Mouse (Mus musculus) layer of hippocampus, adult 9-11 months (tissue): ENCODE measurements around the gene Lzts3.

Source experiments
- DNase-seq: peaks from one replicate; pipeline ENCODE4 v3.0.0; 2022

The Lzts3 gene

DNA sequence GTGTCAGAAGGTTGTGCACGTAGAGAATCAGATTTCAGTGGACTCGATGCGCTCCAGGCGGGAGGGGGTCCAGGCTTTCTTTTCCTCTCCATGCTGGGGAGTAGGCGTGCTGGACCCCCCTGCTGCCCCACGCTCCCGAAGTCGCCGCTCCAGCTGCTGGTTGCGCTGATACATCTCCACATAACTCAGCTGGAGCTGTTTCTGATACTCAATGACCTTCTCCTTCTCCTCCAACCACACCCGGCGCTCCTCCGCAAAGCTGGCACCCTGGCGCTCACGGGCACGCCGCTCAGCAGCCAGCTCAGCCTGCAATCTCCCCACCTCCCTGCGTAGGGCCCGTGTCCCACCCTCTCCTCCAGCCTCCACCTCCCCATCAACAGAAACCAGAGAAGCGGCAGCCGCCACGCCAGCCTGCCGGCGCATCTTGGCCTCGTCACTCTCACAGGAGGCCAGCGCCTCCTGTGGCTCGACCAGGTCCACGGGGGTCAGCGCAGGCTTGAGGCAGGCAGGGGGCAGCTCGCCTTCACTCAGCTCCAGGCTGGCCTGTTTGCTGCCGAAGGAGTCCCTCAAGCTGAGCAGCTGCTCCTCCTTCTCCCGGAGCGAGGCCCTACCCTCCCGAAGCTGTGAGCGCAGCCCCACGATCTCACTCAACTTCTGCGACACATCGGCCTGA lies 7.7 kb downstream of the Lzts3 start:
- DNase-seq = no peak

DNA sequence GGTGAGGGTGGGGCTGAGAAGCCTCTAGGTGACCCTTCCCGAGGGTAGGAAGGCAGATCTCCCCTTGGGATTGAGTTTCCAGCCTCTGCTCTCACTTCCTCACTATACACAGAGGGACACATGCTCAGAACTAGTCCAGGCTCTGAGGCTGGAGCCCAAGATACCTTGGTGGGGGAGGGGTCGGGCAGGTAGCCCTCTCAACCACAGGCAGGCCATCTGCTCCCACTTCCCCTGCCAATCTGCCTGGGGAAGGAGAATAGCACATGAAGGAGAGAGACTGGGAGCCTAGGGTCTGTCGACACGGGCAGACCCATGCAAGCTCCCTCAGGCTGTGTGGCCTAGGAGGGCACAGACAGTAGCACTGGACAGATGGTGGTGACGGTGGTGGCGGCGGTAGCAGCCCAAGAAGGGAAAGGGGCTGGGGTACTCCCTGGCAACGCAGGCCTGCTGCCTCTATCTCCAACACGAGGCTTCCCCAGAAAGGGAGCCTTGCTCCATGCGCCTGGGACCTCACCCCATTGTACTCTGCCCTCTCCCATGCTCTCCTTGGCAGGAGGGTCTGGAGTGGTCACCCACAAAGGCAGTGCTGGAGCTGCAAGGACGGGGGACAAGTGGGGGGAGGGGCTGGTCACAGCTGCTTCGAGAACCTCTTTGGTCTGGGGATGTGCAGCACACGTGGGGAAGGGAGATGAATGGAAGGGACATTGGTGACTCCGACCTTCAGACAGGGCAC lies 8.4 kb downstream of the Lzts3 start:
- DNase-seq = no peak

DNA sequence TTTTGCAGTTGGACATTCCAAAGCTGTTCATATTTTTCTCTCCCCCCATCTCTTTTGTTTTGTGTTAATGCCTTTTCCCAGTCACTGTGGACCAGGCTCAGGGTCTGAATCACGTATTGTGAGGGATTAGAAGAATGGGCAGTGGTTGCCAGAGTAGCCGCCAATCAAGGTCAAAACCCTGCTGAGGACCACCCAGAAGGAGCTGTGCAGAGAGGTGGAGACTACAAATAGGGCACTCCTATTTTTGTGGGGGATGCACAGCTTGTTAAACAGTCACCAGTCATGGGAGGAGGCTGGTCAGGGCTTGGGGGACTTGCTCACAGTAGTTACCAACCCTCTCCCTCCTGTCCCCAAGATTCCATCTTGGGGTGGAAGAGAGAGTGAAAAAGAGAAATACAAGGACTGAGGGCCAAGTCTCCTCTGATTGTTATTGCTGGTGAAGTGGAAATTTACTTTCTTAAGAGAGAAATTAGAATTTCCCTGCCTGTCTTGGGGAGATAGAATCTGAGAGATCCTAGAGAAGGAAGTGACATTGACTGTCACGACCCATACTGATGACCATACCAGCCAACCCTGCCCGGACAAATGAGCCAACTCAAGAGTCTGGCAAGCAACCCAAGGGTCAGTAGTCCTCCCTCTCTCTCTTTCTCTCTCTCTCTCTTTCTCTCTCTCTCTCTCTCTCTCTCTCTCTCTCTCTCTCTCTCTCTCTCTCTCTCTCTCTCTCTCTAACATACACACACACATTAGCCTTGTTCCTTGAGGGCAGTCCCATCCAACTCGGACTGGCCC lies 9.5 kb downstream of the Lzts3 start:
- no peak for DNase-seq

DNA sequence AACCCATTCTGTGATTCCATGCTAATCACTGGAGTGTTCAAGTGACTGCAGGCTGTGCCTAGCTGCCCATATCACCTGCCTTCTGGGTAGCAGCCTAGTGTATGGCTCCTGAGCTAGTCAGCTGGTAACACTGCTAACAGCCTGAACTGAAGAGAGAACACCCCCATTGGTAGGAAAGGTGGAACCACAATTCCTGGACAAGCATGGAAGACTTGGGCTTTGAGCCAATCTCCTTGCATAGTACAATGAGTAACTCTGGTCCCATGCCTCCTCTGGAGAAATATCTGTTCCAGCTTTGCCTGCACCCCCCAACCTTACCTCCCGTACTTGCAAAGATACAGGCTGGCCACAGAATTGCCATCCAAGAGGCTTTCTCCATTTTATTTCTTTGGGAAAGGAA lies 10.2 kb downstream of the Lzts3 start:
- peak; percentile 58 for DNase-seq

DNA sequence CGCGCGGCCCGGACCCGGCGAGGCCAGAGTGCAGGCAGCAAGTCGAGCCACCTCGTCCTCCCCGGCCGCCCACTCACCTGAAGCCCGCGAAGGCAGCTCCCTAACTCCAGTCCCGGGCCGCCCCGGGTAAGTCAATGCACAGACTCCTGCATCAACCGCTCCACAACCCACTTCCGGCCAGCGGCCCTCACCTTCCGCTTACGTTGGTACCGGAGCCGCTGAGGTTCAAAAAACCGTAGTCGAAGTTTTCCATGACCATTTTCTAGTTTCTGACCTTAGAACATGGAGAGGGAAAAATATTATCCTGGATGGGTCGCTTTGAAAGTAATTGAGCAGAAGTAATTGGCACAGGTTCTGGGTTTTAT lies 12.8 kb downstream of the Lzts3 start, which contains the start of the genes Fastkd5 and Ubox5:
Fastkd5 (minus strand) TSS at position 189 of the 365 bp plus-strand sequence.
Ubox5 (minus strand) TSS at position 200 of the 365 bp plus-strand sequence.
- peak; percentile 86 for DNase-seq

DNA sequence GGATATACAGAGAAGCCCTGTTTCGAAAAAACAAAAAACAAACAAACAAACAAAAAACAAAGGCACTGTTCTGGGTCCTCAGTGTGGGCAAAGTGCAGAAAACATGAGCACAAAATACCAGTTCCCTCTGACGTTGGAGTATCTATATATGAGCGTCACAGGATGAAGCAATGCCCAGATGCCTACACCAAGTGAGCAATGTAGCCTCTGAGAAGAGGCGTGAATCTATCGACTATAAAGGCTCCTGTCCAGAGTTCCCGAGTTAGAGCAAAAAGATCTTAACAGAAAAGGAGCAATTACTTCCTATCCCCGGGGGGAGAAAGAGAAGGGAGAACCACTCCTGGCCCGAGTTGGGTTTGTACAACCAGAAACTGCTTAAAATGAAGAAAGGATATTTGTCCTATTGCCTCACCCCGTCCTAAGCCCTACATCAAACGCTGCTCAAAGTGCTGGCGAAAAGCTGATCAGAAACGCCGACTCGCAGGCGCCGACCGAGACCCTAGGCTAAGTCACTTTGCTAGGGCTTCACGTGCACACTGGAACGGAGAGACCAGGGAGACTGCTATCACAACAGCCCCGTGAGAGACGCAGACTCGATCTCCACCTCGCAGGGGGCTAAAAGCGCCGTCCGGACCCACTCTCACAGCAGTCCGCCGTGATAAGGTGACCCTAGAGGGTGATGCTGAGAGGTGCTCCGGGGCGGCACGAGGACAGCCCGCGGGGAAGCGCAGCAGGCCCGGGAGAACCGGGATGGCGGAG lies 13.3 kb downstream of the Lzts3 start:
- no peak for DNase-seq

GRCm38 (mm10) chr2:130628424-130628823 lies 14.2 kb downstream of the Lzts3 start:
- DNase-seq = no peak

- DNase-seq = no peak
These were observed 23.6 kb downstream of the Lzts3 start for GRCm38 (mm10) chr2:130618972-130619371.

- DNase-seq = no peak
These were observed 29.5 kb downstream of the Lzts3 start for GRCm38 (mm10) chr2:130613091-130613490.

DNA sequence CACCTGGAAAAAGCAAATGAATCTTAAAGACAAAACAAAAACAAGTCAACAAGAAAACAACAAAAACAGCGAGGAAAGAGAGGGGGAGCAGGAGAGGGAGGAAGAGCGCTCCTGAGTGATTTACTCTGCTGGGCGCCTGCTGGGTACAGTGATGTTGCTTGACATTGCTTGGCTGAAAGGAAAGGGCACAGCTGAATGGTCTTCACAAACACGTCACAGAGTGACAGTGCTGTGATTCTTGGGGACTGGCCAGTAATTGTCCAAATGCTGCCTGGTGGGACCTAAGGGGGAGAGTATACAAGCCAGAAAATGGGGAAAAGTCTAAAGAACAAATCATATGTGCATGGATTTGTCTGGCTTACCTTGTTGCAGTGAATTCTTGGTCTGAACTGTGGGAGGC lies 40.4 kb downstream of the Lzts3 start:
- DNase-seq = no peak

DNA sequence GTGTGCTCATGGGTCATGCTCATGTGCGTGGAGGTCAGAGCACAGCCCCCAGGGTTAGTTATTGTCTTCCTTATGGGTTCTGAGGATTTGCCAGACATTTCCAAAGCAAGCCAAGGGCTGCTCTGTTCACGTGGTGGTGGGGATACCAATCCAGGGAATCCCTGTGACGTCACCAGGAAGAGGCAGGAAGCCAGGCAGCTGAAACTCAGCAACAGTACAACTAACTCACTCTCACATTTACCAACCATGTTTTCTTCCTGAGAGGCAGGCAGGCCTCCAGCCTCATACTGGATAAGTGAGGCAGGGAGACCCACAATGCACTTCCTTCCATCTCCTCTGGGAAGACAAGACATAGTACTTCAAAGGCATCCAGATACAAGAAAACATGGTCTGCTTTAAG lies 44.2 kb downstream of the Lzts3 start:
- DNase-seq = no peak

DNA sequence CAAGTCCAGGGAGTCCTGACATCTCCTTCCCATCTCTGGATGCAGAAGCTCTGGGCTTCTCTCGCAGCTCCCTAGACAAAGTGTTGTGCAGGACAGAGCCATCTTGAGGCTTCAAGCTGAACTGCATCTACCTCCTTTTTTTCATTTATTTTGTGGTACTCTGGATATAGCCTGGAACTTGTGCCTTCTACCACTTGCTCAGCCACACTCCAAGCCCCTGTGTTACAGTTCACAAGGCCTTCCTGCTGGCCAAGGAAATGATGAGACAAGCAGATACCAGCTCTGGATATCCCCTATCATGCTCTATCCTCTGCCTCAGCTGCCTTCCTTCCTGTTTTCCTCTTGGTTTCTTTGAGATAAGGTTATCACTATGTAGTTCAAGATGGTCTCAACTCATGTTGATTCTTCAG lies 45.0 kb downstream of the Lzts3 start:
- peak; percentile 48 for DNase-seq

DNA sequence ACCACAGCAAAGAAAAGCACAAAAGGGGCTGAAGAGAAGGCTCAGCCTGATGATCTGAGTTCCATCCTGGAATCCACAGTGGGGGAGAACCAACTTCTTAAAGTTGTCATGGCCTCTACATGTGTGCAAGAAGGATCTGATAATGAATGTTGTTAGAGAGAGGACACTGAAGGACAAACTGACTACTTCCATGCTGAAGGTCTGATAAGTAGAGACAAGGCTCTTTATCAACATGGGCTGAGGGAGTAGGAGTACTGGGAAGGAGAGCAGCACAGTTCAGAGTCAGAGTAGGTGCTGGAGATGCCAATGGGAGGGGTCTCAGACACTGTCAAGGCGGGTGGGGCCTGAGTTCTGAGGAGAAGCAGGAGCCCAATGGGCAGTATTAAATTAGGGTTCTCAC lies 47.0 kb downstream of the Lzts3 start:
- no peak for DNase-seq

GRCm38 (mm10) chr2:130591016-130591415 lies 51.6 kb downstream of the Lzts3 start:
- no peak for DNase-seq

- DNase-seq = no peak
These were observed 52.8 kb downstream of the Lzts3 start for GRCm38 (mm10) chr2:130589761-130590160.

DNA sequence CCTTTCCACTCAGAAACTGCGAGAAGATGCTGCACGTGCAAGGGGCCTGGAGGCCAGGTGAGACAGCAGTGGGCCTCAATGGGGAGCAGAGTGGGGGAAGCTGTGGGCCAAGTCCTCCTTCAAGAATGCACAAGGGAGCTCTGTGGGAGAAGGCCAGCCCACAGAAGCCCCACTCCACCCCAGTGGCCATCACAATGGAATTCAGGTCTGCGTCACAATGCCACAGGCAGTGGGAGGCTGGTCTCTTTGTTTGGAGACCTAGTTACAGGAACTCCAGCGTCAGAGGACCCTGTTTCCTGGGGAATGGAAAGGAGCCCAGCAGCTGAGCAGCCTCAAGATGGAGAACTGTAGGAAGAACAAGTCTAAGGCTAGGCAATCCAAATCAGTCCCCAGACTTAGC lies 53.4 kb downstream of the Lzts3 start:
- DNase-seq = no peak

GRCm38 (mm10) chr2:130588373-130588772 lies 54.2 kb downstream of the Lzts3 start:
- DNase-seq = no peak

- peak; percentile 42 for DNase-seq
These were observed 56.6 kb downstream of the Lzts3 start for GRCm38 (mm10) chr2:130586016-130586415.

- DNase-seq = no peak
These were observed 58.6 kb downstream of the Lzts3 start for GRCm38 (mm10) chr2:130583902-130584560.
